Mouse (Mus musculus) brain, embryonic 14.5 days (tissue): ENCODE measurements around the gene Sh3pxd2a. TPM values are rescaled to one million over a fixed set of nuclear protein-coding genes. Genes with fewer than 3 reads are reported as not detected.

Source experiments
- DNase-seq: peaks from one replicate; pipeline ENCODE4 v3.0.0-alpha.2; 2011; ENCODE audit warnings: low read depth
- CTCF ChIP-seq: fragments of 200-500 bp; IDR thresholded peaks from 2 replicates; pipeline ENCODE4 v1.5.1; 2012; ENCODE audit warnings: inconsistent platforms, mild to moderate bottlenecking, moderate library complexity, borderline replicate concordance; ENCODE audit not compliant: insufficient read depth, insufficient read length; ENCODE audit errors: extremely low read depth
- POLR2A ChIP-seq: fragments of 200-500 bp; IDR thresholded peaks from 2 replicates; pipeline ENCODE4 v1.6.1; 2012; ENCODE audit warnings: mild to moderate bottlenecking, inconsistent platforms, borderline replicate concordance; ENCODE audit not compliant: poor library complexity, insufficient read depth, insufficient read length, severe bottlenecking; ENCODE audit errors: extremely low read depth
- polyA plus RNA-seq: library from polyadenylated mRNA; depleted of rRNA; stranded (reverse); fragments of >200 nt; gene quantifications from 2 replicates; pipeline ENCODE4 v1.2.3, GENCODE M21; 2012

Gene Sh3pxd2a
- polyA plus RNA-seq, 1 experiment, result 14.5 TPM

- TF ChIP-seq CTCF (peak; percentile 0; the same call in 1 of the 2 replicates), POLR2A (no peak)
- no peak for DNase-seq
These were observed 2.4 kb downstream of the Sh3pxd2a start for GRCm38 (mm10) chr19:47461838-47462237.

DNA sequence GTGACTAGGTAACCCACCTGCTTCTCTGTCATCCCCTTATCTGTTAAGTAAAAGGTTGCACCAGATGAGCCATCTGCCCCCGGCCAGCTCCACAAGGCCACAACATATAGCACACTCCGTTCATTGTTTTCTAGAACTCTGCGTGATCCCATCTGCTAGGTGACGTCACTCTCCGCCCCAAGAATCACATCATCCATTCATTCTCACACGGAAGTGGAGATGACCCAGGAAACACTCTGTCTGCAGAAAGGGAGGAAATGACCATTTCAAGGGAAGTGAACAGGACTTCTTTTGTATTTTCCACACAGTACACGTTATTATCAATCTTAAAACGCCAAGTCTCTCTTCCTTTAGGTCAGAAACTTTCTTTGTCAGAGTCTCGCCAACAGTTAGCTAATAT is 2.8 kb downstream of the Sh3pxd2a start:
- DNase-seq, result no peak
- TF ChIP-seq CTCF (no peak), POLR2A (no peak)

DNA sequence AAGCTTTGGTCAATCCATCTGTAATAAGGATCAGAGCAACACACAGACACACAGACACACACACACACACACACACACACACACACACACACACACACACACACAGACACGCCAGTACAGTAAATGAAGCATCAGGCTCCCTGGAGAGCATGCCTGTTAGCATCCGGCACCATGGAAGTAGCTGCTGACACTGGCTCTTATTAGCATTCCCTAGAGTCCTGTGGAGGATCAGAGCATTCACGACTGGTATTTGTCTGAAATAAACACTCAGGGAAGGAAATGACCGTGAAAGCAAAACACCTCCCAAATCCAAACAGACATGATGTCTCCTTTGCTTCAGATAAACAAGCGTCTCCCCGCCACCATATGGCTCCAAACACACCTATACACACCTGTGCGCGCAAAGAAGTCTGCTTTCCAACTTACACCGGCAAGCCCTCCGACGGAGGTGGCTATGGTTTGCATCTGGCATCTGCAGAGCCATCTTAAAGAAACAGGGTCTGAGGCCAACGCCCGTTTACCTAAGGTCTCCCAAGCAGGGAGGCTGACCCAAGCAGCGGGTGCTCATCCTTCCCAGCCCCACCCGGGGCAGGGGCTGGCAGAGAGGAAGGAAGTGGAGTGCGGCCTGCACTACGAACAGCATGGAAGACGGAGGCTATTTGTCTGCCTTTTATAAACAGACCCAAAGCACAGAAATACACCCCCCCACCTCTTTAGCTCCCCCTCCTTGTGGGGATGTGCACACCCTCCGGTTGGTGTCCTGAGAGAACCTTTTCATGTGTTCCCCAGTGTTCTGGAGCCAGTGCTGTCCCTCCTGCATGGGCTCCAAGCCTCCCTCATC is 3.9 kb downstream of the Sh3pxd2a start:
- peak; percentile 49 for DNase-seq
- no peak for TF ChIP-seq POLR2A
- no peak for TF ChIP-seq CTCF

DNA sequence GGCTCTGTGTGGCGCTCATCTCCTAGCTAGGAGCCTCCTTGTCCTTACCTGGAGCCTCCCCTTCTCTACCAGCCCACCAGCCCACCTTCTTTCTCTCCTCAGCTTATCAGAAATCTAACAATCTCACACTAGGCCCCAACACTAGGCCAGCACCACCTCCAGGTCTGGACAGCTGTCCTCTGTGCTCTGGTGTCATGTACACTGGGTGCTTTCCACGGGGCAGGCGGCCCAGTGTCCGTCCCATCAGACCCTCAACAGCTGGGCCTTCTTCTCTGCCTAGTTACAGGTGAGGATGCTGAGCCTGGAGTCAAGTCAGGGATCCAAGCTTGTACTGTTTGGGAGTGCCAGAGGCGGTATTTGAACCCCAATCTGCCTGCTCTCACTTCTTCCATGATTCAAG is 5.0 kb downstream of the Sh3pxd2a start:
- TF ChIP-seq POLR2A (no peak), CTCF (no peak)
- DNase-seq, result no peak

- TF ChIP-seq POLR2A, result no peak
- TF ChIP-seq CTCF, result no peak
- DNase-seq, result no peak
These were observed 5.6 kb downstream of the Sh3pxd2a start for GRCm38 (mm10) chr19:47458504-47459161.

- no peak for DNase-seq
- TF ChIP-seq CTCF, result no peak
- TF ChIP-seq POLR2A, result no peak
These were observed 6.3 kb downstream of the Sh3pxd2a start for GRCm38 (mm10) chr19:47457711-47458503.

- DNase-seq, result no peak
- no peak for TF ChIP-seq POLR2A
These were observed 8.2 kb downstream of the Sh3pxd2a start for GRCm38 (mm10) chr19:47456021-47456420.

DNA sequence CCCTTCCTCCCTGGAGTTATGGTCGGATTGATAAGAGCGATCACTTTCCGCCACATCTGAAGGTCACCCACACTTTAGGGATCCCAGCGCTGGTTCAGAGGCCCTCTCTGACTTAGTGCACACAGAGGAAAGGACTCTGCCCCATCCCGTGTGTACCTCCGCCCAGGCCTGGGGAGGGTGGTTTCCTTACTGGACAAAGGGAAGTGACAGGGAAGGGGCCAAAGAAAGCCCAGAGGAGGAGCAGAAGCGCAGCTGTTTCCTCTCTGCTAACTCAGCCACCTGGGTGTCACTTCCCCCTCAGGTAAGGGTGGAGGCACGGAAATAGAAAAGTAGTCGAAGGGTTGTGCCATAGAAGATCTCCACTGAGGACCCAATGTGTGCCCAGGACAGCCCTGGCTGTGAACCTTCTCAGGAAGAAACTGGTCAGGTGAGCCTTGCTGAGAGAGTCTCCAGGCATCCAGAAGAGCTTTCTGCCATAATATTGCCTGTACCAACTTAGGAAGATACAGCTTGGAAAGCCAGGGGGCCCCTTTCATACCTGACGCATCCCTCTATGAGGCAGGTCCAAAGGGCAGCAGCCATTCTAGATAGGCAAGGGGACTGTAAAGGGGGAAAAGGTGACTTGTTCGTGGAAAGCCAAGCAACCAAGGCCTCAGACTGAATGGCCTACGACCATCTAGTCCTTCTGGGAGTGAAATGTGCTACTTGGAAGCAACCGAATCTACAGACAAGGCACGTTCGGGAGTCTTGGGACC is 9.0 kb downstream of the Sh3pxd2a start:
- DNase-seq, result no peak
- no peak for TF ChIP-seq POLR2A
- TF ChIP-seq CTCF, result no peak

DNA sequence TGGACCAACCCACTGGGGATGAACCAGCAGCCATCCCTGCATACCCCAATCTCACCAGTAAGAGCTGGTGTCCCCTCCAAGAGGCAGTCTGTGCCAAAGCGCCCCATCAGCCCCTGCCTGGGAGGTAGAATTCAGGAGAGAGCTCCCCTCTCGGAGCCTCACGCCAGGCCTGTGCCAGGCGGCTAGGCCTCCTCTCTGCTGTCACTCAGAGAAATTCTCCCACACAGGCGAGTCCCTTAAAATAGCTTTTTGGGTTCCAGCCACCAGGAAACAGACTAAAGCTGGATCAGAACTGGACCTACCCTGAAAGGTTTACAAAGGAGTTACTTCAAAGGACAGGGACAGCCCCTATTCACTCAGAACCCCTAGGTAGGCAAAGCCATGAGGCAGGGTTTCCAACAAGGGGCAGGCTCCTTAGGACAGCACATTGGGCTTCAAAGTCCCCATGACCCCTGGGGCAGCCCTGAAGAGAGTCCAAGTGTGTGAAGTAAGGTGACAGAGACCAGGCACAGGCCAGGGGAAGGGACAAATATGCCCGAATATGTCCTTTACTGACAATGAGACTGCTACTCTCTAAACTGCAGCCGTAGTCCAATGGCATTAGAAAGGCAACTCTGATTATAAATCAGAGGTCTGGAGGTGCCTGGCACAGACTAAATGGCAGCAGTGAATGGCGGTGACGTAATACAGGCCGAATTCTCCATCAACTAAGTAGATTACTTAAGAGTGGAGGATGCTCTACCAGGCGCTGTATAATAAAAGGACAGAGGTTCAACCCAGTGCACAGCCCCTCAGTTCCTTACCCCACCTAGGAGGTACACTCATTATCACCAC is 9.8 kb downstream of the Sh3pxd2a start:
- DNase-seq, result peak; percentile 58
- no peak for TF ChIP-seq CTCF

GRCm38 (mm10) chr19:47453352-47453751 is 10.8 kb downstream of the Sh3pxd2a start:
- DNase-seq, result no peak
- no peak for TF ChIP-seq POLR2A
- no peak for TF ChIP-seq CTCF

DNA sequence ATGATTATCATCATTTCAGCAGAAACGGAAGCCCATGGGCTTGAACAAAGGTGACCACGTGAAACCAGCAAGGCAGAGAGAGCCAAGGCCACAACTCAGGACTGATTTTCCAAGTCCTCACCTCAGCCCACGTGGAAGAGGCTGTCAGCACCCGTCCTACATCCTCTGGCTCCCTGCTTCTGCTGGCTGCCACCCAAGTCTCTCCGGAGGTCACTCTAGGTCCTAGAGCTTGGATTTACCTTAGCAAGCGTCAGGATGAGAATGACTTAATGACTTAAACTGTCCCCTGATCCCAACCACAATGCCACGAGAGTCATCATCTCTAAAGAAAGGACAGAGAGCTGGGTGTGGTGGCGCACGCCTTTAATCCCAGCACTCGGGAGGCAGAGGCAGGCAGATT is 11.5 kb downstream of the Sh3pxd2a start:
- no peak for DNase-seq
- TF ChIP-seq CTCF (no peak), POLR2A (no peak)

GRCm38 (mm10) chr19:47452211-47452610 is 12.0 kb downstream of the Sh3pxd2a start:
- no peak for DNase-seq
- no peak for TF ChIP-seq POLR2A
- no peak for TF ChIP-seq CTCF
